In the genomic region with DNA sequence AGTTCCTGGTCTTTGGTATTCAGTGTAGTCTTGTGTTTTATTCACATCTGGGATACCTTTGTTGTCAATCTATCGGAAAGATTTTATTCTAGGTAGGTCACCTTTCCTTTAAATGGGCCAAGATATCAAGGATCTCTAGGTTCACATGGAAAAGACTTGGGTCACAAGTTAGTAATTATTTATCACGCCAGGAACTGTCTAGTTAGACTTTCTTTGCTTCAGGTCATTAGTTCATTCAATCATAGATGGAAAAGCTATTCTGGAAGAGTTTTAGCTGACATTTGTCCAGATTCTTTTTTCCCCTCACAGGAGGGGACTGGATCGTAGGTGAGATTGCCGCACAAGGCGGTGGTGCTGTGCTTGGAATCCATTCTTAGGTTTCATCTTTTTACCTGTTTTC, we compare ENCODE assay signal across 8 mouse cellular contexts. TPM values are rescaled to one million over a fixed set of nuclear protein-coding genes. Genes with fewer than 3 reads are reported as not detected.
DNase-seq lines count a peak whose midpoint lies in the region; ATAC-seq and TF ChIP-seq lines count a peak whose summit lies in the region.

No protein-coding gene starts in this region.

- H3K4me1 ChIP-seq in testis, adult 2 months (ENCODE audit: control insufficient read depth, insufficient read depth, low read length) = peaks cover 4% of the 10 kb centered on the region
- peaks cover 10% of the 10 kb centered on the region for H3K4me1 ChIP-seq in limb, embryonic 14.5 days (ENCODE audit: control insufficient read depth, insufficient read depth, low read length)
- peaks cover 3% of the 10 kb centered on the region; the same call in 1 of the 2 replicates for H3K4me1 ChIP-seq in stomach, postnatal 0 days (replicated peaks; ENCODE audit: control insufficient read depth, insufficient read depth)

- H3K4me3 ChIP-seq in gastrocnemius, adult 2 months = peak overlapping the region; percentile 95
- H3K4me3 ChIP-seq in testis, adult 2 months (ENCODE audit: control insufficient read depth, low read depth, low read length) = peak overlapping the region; percentile 95
- H3K4me3 ChIP-seq in limb, embryonic 14.5 days (replicated peaks; ENCODE audit: low read length) = peak overlapping the region; percentile 92
- H3K4me3 ChIP-seq in stomach, postnatal 0 days (ENCODE audit: low read depth, low read length) = peak overlapping the region; percentile 97

- peak overlapping the region; percentile 91; the same call in 1 of the 2 replicates for H3K9ac ChIP-seq in limb, embryonic 14.5 days (ENCODE audit: low read depth, low read length, severe bottlenecking)
- 0 out of 2 replicates have a peak overlapping the region, but pooled peaks have one; percentile 31 for H3K9ac ChIP-seq in stomach, postnatal 0 days (ENCODE audit: low read length)

- H3K27me3 ChIP-seq in testis, adult 2 months (ENCODE audit: control insufficient read depth, insufficient read depth, low read length) = no peaks in the 10 kb centered on the region
- H3K27me3 ChIP-seq in limb, embryonic 14.5 days (ENCODE audit: control insufficient read depth, insufficient read depth, low read length) = no peaks in the 10 kb centered on the region
- no peaks in the 10 kb centered on the region for H3K27me3 ChIP-seq in stomach, postnatal 0 days (ENCODE audit: control insufficient read depth, insufficient read depth, low read length)

- H3K36me3 ChIP-seq in testis, adult 2 months (ENCODE audit: control insufficient read depth, insufficient read depth, low read length) = no peaks in the 10 kb centered on the region
- no peaks in the 10 kb centered on the region for H3K36me3 ChIP-seq in limb, embryonic 14.5 days (ENCODE audit: control insufficient read depth, insufficient read depth, low read length)
- no peaks in the 10 kb centered on the region for H3K36me3 ChIP-seq in stomach, postnatal 0 days (ENCODE audit: control insufficient read depth, insufficient read depth, low read length)

- WGBS in limb, embryonic 14.5 days = 24% methylated on average over 5 of the region's 5 CpGs
- WGBS in stomach, postnatal 0 days = 19% methylated on average over 5 of the region's 5 CpGs

- no peak for TF ChIP-seq POLR2A in testis, adult 2 months (IDR thresholded peaks at IDR 0.05; ENCODE audit: control insufficient read depth, low read depth, low read length)
- no peak for TF ChIP-seq POLR2A in limb, embryonic 14.5 days (IDR thresholded peaks at IDR 0.05; ENCODE audit: borderline replicate concordance, extremely low read depth, insufficient read depth, insufficient read length)

- TF ChIP-seq EP300 in stomach, postnatal 0 days (optimal IDR thresholded peaks at IDR 0.05) = no peak

- no peak for TF ChIP-seq CTCF in gastrocnemius, adult 2 months (IDR thresholded peaks at IDR 0.05)
- TF ChIP-seq CTCF in testis, adult 2 months (IDR thresholded peaks at IDR 0.05; ENCODE audit: control insufficient read depth, insufficient read depth, insufficient replicate concordance, low read depth, low read length) = no peak
- no peak for TF ChIP-seq CTCF in stomach, postnatal 0 days (IDR thresholded peaks at IDR 0.05; ENCODE audit: low read depth)

- H3K27ac ChIP-seq in gastrocnemius, adult 2 months = peak overlapping the region; percentile 99
- no peak overlapping the region for H3K27ac ChIP-seq in testis, adult 2 months (ENCODE audit: control insufficient read depth, insufficient read depth, low read depth, low read length)
- H3K27ac ChIP-seq in limb, embryonic 14.5 days (replicated peaks; ENCODE audit: low read depth, low read length) = no peak overlapping the region
- H3K27ac ChIP-seq in stomach, postnatal 0 days (replicated peaks) = no peak overlapping the region

- DNase-seq in gastrocnemius, adult 2 months = no peak
- no peak for DNase-seq in gastrocnemius, adult 18-20 months (ENCODE audit: low spot score)
- no peak for DNase-seq in testis, postnatal 10 days (ENCODE audit: low spot score)
- DNase-seq in limb, embryonic 14.5 days (ENCODE audit: low spot score) = no peak
- no peak for DNase-seq in stomach, postnatal 0 days (ENCODE audit: low spot score)

- no peak for ATAC-seq in limb, embryonic 14.5 days (ENCODE audit: low FRiP score, low read depth)
- ATAC-seq in stomach, postnatal 0 days (ENCODE audit: low FRiP score, low TSS enrichment) = no peak
- ATAC-seq in activated CD4-positive, CD25-positive, alpha-beta regulatory T cell, adult 4 months = no peak
- no peak for ATAC-seq in monocyte, adult 5-6 weeks (replicated peaks; ENCODE audit: insufficient number of reproducible peaks, low FRiP score, low TSS enrichment, poor library complexity, severe bottlenecking)

- no peaks in the 10 kb centered on the region for H3K9me3 ChIP-seq in limb, embryonic 14.5 days (ENCODE audit: control insufficient read depth, low read length)
- H3K9me3 ChIP-seq in stomach, postnatal 0 days (ENCODE audit: control insufficient read depth, low read length) = no peaks in the 10 kb centered on the region

- intact Hi-C loops in gastrocnemius, adult 2 months (cut with DNase I) = loop anchor here (1.0 to 2.0 kb wide), 3 partner anchors 71 to 213 kb away; a partner anchor contains a TSS

- H3K4me2 ChIP-seq in limb, embryonic 14.5 days (replicated peaks; ENCODE audit: low read depth, low read length, severe bottlenecking) = peak overlapping the region; percentile 59
- peak overlapping the region; percentile 60 for H3K4me2 ChIP-seq in stomach, postnatal 0 days (replicated peaks; ENCODE audit: low read depth)

RNA-seq across cellular contexts. Expression of a gene that starts 0.5 kb away (rescaled TPM):
- 10 to 100 TPM; 39.9 to 40.0 TPM for total RNA-seq in gastrocnemius, adult 2 months (2021)
- total RNA-seq in gastrocnemius, adult 18-20 months (2021) = 10 to 100 TPM; 28.2 to 37.0 TPM
- 19.3 and 20.1 TPM in 2 replicates for polyA plus RNA-seq in testis, adult 2 months (2012; rRNA removed)
- polyA plus RNA-seq in limb, embryonic 14.5 days (2012; rRNA removed) = 63.1 and 71.1 TPM in 2 replicates
- polyA plus RNA-seq in limb, embryonic 14.5 days (2014; fragmentation: Nextera tagmentation; extraction: Ambion mirVana) = 32.0 and 33.7 TPM in 2 replicates
- polyA plus RNA-seq in stomach, postnatal 0 days (2015; fragmentation: Nextera tagmentation; extraction: Ambion mirVana) = 20.2 and 21.6 TPM in 2 replicates
- polyA plus RNA-seq in activated CD4-positive, CD25-positive, alpha-beta regulatory T cell, adult 4 months (2017; shearing (Covaris generic)) = 10 to 100 TPM; 28.9 to 29.2 TPM
- 56.2 to 94.9 TPM (median 71.5 TPM) in 3 replicates for total RNA-seq in monocyte, adult 5-6 weeks (2017)

RNA-seq across cellular contexts. Expression of a gene that starts 40.3 kb away (rescaled TPM):
- 10 to 100 TPM; 20.4 to 21.9 TPM for total RNA-seq in gastrocnemius, adult 2 months (2021)
- 10 to 100 TPM; 21.8 to 23.4 TPM for total RNA-seq in gastrocnemius, adult 18-20 months (2021)
- 32.9 and 35.6 TPM in 2 replicates for polyA plus RNA-seq in testis, adult 2 months (2012; rRNA removed)
- 16.2 and 19.0 TPM in 2 replicates for polyA plus RNA-seq in limb, embryonic 14.5 days (2012; rRNA removed)
- polyA plus RNA-seq in limb, embryonic 14.5 days (2014; fragmentation: Nextera tagmentation; extraction: Ambion mirVana) = 8.7 and 9.6 TPM in 2 replicates
- polyA plus RNA-seq in stomach, postnatal 0 days (2015; fragmentation: Nextera tagmentation; extraction: Ambion mirVana) = 2.7 and 2.8 TPM in 2 replicates
- polyA plus RNA-seq in activated CD4-positive, CD25-positive, alpha-beta regulatory T cell, adult 4 months (2017; shearing (Covaris generic)) = 1 to 10 TPM; 2.2 to 2.8 TPM
- total RNA-seq in monocyte, adult 5-6 weeks (2017) = 19.1 to 27.7 TPM (median 20.6 TPM) in 3 replicates
